Mouse (Mus musculus): ENCODE results near the gene Dnajc10.

The Dnajc10 gene

DNA sequence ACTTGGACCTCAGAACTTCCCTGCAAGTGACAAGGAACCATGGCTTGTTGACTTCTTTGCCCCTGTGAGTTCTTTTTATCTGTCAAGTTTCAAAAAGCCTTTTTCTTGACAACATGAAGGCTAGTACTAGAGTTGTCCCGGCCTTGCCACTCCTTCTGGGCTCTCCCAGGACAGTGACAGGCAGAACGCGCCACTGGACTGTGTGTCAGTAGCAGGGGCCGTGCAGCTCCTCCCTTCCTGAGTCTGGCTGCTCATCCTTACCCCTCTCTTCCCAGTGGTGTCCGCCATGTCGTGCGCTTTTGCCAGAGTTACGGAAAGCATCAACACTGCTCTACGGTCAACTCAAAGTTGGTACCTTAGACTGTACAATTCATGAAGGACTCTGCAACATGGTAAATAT is 25.3 kb downstream of the Dnajc10 start:
- DNase-seq (ENCODE audit: low read depth, low spot score): no peak

DNA sequence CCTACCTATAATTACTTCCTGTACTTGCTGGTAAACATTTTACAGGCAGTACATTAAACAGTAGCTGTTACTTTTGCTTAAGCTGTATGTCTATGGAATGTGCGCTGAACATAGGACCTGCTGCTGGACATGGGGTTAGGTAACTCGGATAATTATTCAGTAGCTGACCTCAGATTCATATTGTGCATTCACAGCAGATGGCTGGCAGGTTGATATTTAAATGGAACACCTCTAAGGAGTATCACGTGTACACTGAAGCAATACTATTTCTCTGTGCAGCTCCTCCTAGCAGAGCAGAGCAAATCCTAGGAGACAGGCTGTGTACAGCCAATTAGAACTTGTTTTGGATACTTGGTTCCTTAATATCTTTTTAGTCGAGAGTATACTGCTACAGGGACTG is 39.3 kb downstream of the Dnajc10 start:
- DNase-seq (ENCODE audit: low read depth, low spot score): no peak

DNA sequence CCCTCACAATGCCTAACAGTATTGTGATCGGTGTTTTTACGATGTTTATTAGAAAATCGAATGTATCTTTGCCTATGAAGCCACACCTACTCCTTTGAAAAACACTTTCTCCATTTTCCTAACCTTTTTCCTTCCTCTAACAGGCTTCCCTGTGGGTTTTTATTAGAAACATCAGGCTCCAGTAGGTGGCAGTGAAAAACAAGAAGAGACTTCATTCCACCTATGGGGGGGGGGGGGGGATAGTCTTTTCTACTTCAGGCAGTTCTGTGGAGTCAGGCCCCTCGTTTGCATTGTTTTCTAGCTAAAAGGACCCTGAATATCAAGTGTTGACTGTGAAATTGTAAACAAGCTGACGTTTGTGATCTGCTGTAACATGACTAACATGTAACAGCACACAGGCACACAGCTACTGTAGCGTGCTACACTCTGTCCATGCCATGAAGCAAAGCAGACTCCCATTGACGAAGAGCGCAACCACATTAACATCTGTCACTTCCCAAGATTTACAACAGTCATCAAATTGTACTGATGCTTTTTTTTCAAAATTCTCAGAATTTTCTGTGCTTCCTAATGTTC is 41.5 kb downstream of the Dnajc10 start:
- peak; percentile 8 for DNase-seq (ENCODE audit: low read depth, low spot score)

DNA sequence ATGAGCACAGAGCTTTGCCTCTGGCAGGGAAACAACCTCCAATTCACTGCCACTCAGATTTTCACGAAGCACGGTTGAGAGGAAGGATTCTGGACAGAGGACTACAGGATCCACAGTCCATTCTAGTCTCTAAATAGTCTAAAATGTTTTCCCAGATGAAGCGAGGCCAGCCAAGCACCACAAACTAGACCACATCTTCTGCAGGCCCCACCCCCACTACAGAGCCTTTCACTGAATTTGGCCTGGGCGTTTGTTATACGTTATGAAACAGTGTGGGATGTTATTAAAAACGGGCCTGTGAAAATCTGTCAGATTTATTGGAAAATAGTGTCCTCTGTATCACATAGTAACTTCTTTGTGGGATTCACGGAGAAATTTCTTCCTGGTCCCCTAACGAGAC is 56.2 kb downstream of the Dnajc10 start:
- DNase-seq (ENCODE audit: low read depth, low spot score): no peak

DNA sequence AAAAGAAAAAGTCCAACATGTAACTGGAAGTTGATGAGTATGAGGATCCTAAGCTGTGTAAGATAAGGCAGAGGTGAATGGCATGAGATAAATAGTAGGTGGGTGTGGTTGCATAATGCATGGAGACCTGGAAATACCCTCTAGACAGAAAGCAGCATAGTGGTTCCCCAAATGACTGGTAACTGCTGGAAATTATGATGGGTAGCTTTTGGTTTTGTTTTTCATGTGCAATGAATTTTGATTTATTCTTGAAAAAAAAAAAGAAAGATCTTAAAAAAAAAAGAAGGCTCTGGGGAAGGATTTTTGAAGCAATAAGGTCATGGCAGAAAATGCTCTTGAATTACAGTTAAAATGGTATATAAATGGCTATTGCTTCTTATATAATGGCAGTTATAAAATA is 59.6 kb downstream of the Dnajc10 start:
- no peak for DNase-seq (ENCODE audit: low read depth, low spot score)

DNA sequence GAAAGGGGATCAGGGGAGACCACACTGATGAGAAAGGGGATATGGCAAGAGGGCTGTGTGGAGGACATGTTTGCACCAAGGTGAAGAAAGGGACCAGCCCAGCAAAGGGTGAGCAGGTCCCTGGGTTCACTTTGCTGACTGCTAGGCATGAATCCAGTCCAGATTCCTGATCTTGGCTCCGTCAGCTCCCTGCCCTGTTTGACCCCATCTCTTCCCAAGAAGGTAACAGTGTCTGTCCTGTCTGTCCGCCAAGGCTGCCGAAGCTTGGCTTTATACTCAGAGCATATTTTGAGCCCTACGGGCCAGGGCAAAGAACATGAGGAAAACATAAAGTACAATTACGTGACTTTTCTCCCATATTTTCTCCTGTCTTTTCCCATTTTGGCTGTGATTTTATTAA is 64.6 kb downstream of the Dnajc10 start:
- no peak for DNase-seq (ENCODE audit: low read depth, low spot score)

DNA sequence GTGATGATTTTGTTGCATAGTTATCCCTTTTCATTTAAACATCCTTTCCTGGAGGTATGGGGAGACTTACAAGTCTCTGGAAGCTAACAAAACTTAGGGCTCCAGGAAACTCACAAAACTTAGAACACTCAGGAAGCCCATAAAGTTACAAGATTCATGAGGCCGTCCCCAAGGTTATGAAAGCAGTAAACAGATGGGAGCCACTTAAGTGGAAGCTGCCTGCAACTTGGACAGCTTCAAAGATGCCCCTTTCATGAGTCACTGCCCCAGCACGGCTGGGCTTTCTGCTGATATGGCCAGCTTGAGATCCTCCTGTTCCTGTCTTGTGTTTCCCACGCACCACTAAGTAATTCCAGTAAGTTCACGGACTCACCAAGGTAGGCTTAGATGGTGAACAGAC is 69.2 kb downstream of the Dnajc10 start:
- no peak for DNase-seq (ENCODE audit: low read depth, low spot score)

DNA sequence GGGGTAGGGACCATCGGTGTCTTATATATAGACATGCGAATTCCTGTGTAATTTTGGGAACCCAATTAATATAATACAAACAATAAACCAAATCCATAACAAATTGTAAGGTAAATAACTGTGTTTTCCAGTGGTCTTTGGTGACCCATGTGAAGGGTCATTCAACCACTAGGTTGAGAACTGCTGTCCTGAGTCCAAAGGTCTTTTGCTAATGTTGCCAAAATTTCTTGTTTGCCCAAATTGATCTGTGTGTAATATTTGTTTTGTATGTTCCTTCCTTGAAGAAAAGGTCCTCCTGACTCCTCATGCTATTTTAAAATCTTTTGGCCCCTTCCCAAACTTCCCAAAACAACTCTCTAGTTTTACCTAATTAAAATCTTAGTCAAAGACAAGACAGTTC is 71.0 kb downstream of the Dnajc10 start:
- no peak for DNase-seq (ENCODE audit: low read depth, low spot score)

DNA sequence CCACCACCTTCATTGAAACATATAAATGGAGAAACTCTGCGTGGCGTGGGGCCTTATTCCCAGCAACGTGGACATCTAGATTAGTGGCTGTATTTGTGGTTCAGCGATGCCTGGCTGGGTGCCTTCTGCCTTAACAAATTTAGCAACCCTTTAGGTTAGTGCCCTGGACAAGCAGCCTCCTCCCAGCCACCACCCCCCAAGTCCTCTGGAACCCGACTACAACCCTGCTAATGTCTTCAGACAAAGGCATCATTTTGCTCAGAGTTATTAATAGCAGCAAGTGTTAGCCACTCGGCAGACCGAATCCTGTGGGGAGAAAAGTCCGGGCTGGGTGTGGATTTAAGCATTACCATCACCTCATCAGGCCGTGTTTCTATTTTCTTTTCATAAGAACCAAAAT is 72.4 kb downstream of the Dnajc10 start:
- DNase-seq (ENCODE audit: low read depth, low spot score): no peak

DNA sequence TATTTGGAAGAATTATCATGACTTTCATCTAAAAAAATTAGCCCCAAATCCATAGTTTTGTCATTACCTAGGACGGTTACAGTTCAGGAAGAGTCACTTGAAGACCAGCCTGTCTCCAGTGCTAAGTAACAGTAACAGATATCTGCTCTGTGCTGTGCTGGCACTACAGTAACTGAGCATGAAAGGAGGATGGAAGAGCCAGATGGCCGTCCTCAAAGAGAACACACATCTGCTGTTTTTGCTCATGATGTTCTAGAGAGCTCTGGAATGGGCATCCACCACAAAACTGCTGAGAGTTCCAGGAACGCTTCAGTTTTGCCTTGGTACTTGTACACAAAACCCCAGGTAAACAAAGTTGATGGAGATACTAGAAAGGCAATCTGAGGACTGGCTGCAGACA is 73.1 kb downstream of the Dnajc10 start:
- no peak for DNase-seq (ENCODE audit: low read depth, low spot score)

DNA sequence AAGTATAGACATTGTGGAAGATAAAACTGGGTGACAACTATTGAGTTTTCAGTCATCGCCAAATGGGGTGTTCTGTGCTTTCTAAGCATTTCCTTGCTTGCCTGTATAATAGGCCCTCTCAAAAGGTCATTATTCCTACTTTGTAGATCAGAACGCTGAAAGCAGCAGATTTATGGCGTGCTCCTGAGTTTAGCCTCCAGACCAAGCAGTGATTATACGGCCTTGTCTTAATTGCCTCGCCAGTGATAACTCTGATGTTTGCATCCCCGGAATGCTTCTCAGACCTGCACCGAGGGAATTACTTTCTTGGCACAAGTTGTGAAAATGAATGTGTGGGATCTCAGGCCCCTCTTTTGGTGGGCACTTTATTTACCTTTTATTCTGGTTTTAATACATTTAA is 80.8 kb downstream of the Dnajc10 start:
- DNase-seq (ENCODE audit: low read depth, low spot score): no peak

DNA sequence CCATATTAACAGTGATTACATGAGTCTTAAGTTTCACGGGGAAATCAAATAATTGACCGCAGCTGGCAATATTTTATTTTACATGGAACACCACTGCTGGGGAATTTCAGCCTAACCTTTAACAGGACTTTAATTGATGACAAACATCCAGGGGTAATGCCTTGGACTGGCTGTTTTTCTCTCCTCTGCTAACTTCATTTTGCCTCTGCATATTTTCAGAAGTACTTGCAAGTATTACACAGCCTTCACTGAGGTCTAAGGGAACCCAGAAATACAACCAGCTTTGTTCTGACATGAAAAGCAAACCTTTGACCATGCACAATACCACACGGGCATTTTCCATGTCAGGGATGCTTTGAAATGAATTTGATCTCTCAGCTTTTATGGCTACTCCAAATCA is 81.6 kb downstream of the Dnajc10 start:
- no peak for DNase-seq (ENCODE audit: low read depth, low spot score)

DNA sequence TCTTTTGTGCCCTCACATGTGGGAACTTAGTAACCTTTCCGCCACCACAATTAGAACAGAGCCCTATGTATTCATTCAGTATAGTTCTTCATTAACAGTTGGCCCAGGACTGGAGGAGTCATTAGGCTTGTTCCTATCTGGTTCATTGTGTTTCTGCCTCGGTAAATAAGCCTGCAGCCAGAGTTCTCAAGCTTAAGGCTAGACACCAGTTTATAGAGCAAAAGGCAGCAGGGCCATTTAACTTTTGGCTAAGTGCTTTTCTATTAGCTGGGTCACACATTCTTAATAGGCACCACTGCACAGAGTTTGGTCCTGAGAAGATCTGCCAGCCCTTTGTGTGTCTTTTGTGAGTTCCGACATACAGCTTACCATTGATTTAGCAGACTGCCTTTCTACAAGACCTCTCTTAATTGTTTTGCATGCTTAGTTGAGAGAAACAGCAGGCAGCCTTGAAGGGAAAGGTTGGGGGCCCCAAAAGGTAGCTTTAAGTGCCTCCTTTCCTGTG is 83.4 kb downstream of the Dnajc10 start:
- DNase-seq (ENCODE audit: low read depth, low spot score): no peak
